Mouse (Mus musculus) small intestine, adult 2 months (tissue): Measurements from ENCODE around the gene Slain1. TPM values are rescaled to one million over a fixed set of nuclear protein-coding genes. Genes with fewer than 3 reads are reported as not detected.
A peak's percentile ranks its signal among the peaks of the same experiment; 100 is the strongest.

Experiments
- H3K27ac ChIP-seq: fragments of 200-500 bp; 2 replicates; pipeline ENCODE4 v1.5.1; 2012; ENCODE audit warnings: low read depth, low read length, control low read depth, inconsistent platforms; ENCODE audit not compliant: insufficient read depth
- H3K27me3 ChIP-seq: fragments of 200-500 bp; 2 replicates; pipeline ENCODE4 v1.6.1; 2012; ENCODE audit warnings: mild to moderate bottlenecking, moderate library complexity, low read length, inconsistent platforms; ENCODE audit not compliant: control insufficient read depth, insufficient read depth
- H3K36me3 ChIP-seq: fragments of 200-500 bp; 2 replicates; pipeline ENCODE4 v1.6.1; 2012; ENCODE audit warnings: mild to moderate bottlenecking, low read length, control low read depth, inconsistent platforms; ENCODE audit not compliant: control insufficient read depth, insufficient read depth
- H3K4me1 ChIP-seq: fragments of 200-500 bp; 2 replicates; pipeline ENCODE4 v1.6.1; 2012; ENCODE audit warnings: low read length, inconsistent platforms, mixed read lengths; ENCODE audit not compliant: control insufficient read depth, insufficient read depth, insufficient read length
- H3K4me3 ChIP-seq: fragments of 200-500 bp; 2 replicates; pipeline ENCODE4 v1.5.1; 2012; ENCODE audit warnings: low read depth, mild to moderate bottlenecking, control low read depth, inconsistent platforms, low read length, moderate library complexity
- CTCF ChIP-seq: fragments of 200-500 bp; IDR thresholded peaks from 2 replicates; pipeline ENCODE4 v1.5.1; 2012; ENCODE audit warnings: low read depth, mild to moderate bottlenecking, control low read depth, inconsistent platforms, low read length, moderate library complexity, mixed read lengths; ENCODE audit not compliant: insufficient replicate concordance, insufficient read length; ENCODE audit errors: extremely low read depth
- POLR2A ChIP-seq: fragments of 200-500 bp; IDR thresholded peaks from 2 replicates; pipeline ENCODE4 v1.6.1; 2012; ENCODE audit warnings: low read depth, mild to moderate bottlenecking, control low read depth, inconsistent platforms, low read length, moderate library complexity
- WGBS: fragments of 180-500 bp; shearing (Covaris S2); methylation state at CpG from one replicate; pipeline ENCODE4 v1.1.7; 2018; 5-methylcytosine and 5-hydroxymethylcytosine counted together
- polyA plus RNA-seq: library from polyadenylated mRNA; depleted of rRNA; stranded (reverse); fragments of >200 nt; gene quantifications from 2 replicates; pipeline ENCODE4 v1.2.3, GENCODE M21; 2012

Gene Slain1
- polyA plus RNA-seq, 1 experiment = 5.9 TPM

DNA sequence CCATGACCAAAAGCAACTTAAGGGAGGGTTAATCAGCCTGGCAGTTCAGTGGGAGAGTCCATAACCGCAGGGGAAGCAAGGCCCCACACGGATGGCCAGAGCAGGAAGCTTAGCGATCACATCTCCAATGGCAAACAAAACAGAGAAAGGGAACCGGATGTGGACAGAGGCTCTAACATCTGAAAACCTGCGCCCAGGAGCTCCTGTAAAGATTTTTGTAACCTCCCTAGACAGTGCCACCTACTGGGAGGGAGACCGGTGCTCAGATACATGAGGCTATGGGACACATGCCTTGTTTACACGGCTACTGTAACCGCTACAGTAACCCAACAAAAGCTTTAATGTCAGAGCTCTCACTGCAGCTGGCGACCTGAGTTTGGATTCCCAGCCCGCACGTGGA lies 59.2 kb downstream of the Slain1 start:
- 87% methylated on average over 11 of the region's 11 CpGs for WGBS
- TF ChIP-seq CTCF (no peak), POLR2A (no peak)
- no peaks in the 10 kb centered on the region for H3K36me3 ChIP-seq

DNA sequence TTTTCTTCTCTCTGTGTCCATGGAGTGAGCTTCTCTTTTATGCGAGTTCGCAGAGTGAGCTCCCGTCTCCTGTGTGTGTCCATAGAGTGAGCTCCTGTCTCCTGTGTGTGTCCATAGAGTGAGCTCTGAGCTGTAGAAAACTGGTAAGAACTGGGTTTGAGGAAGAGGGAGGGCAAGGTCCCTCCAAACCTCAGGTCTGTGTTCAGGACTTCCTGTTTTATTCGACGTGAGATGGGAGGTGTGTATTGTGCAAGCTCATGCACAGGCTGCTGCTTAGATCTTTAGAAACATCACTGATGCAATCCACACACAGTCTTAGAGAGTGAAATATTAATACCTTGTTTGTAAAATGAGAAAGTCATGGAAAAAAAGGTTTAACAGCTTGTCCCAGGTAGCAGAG lies 63.0 kb downstream of the Slain1 start:
- TF ChIP-seq POLR2A = no peak
- no peak for TF ChIP-seq CTCF
- H3K27me3 ChIP-seq = no peaks in the 10 kb centered on the region
- 64% methylated on average over 5 of the region's 5 CpGs for WGBS

More for the DNA sequence above, 59.2 kb downstream of the Slain1 start:
- H3K4me1 ChIP-seq = no peaks in the 10 kb centered on the region
- no peak overlapping the region for H3K27ac ChIP-seq
- no peaks in the 10 kb centered on the region for H3K27me3 ChIP-seq
- no peak overlapping the region for H3K4me3 ChIP-seq

DNA sequence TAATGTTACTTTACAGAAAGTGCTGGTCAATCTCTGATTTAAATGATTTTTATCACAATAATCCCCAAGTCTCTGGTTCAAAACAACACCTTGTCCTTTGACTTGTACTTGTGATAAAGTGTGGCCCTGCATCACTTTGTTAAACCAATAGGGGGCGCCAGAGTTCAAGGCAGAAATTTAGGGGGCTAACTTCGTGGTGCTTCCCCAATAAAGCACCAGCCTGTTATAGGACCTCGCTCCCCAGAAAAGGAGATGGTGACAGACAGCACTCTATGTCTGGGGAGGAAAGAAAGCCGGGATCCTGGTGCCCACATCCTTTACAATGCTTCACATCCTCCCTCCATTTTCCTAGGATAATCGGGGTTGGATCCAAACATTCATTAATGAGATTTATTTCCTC lies 67.5 kb downstream of the Slain1 start:
- WGBS = 41% methylated on average over 5 of the region's 5 CpGs
- TF ChIP-seq POLR2A (no peak), CTCF (peak; percentile 71; the same call in 1 of the 2 replicates)

More for the DNA sequence above, 63.0 kb downstream of the Slain1 start:
- H3K27ac ChIP-seq = no peak overlapping the region
- H3K4me1 ChIP-seq = no peaks in the 10 kb centered on the region
- no peaks in the 10 kb centered on the region for H3K36me3 ChIP-seq
- H3K4me3 ChIP-seq = no peak overlapping the region

DNA sequence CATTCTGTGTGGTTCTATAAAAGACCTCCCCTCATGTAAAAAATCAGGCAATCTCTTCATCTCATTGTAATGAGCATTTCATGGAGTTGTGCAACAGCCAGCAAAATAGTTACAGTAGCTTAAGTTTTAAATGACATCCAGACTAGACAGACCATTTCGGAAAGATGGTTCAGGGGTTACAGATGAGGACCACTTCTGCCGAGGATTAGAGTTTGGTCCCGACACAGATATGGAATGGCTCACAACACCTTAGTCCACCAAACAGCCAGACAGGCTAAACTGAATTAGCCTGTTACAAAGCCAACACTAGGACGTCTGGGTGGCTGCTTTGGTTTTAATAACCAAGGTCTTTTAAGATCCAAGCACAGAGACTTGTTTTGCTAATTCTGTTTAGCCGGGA lies 68.0 kb downstream of the Slain1 start:
- H3K27ac ChIP-seq = no peak overlapping the region
- H3K36me3 ChIP-seq = no peaks in the 10 kb centered on the region
- WGBS = 63% methylated on average over 5 of the region's 5 CpGs
- TF ChIP-seq CTCF (no peak), POLR2A (no peak)
- H3K4me1 ChIP-seq = peaks cover 2% of the 10 kb centered on the region; the same call in 1 of the 2 replicates
- H3K4me3 ChIP-seq = no peak overlapping the region
- no peaks in the 10 kb centered on the region for H3K27me3 ChIP-seq

More for the DNA sequence above, 67.5 kb downstream of the Slain1 start:
- H3K4me1 ChIP-seq = peaks cover 2% of the 10 kb centered on the region; the same call in 1 of the 2 replicates
- no peaks in the 10 kb centered on the region for H3K27me3 ChIP-seq
- no peak overlapping the region for H3K4me3 ChIP-seq
- H3K27ac ChIP-seq = no peak overlapping the region
- no peaks in the 10 kb centered on the region for H3K36me3 ChIP-seq

DNA sequence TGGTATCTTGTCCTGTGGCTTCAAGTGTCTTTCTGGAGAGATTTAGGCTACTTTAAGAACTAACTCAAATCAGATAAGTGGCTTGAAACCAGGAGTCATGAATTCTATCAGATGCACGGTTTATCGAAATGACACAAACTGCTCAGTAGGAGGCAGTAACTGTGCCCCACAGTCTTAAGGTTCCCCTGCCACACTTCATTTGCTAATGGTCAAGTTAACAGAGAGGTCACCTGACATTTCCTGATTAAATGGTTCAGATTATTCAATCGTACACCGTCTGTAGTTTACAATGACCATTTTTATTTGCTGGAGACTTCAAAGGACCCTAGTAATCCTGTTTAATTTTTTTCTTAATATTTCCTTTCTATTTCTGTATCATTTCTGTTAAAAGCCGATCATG lies 68.4 kb downstream of the Slain1 start:
- no peak for TF ChIP-seq CTCF
- no peak for TF ChIP-seq POLR2A
- H3K27ac ChIP-seq = no peak overlapping the region
- WGBS = 28% methylated on average over 5 of the region's 5 CpGs
- H3K27me3 ChIP-seq = no peaks in the 10 kb centered on the region
- H3K36me3 ChIP-seq = no peaks in the 10 kb centered on the region
- H3K4me1 ChIP-seq = peaks cover 2% of the 10 kb centered on the region; the same call in 1 of the 2 replicates
- H3K4me3 ChIP-seq = no peak overlapping the region

DNA sequence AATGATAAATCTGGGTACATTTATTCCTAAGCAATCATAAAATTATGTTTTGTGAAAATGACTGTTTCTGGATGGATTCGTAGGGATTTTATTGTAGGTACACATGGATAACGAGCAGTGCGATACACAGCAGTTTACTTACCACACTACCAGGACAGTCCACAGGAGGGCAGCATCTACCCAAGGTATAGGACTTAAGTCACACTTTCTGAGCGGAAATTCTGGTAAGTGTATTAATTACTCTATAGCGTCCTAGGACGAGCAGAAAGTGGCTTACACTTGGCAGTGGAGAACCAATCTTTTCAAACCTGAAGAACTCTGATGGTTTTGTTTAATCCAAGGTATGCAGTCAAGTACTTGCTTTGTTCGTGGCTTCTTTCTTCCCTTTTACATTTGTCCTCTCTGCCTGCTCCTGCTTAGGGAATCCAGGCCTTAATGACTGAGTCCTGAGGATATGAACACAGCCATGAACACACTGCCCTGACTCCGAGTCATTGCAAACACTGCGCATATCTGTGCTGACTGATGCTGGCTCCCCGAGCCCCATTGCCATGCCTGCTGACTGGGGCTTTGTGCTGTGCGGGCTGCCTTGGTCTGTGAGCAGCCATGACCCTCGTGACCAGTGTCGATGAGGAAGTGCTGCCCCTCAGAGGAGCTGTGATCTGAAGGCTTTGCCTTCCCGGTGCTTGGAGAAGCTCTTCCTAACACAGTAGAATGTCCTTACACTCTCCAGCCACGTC lies 69.0 kb downstream of the Slain1 start:
- no peaks in the 10 kb centered on the region for H3K27me3 ChIP-seq
- peak overlapping the region; percentile 54 for H3K4me3 ChIP-seq
- H3K27ac ChIP-seq = peak overlapping the region; percentile 72
- H3K36me3 ChIP-seq = no peaks in the 10 kb centered on the region
- TF ChIP-seq POLR2A = no peak
- TF ChIP-seq CTCF = no peak
- peaks cover 2% of the 10 kb centered on the region; the same call in 1 of the 2 replicates for H3K4me1 ChIP-seq
- 21% methylated on average over 15 of the region's 15 CpGs for WGBS

DNA sequence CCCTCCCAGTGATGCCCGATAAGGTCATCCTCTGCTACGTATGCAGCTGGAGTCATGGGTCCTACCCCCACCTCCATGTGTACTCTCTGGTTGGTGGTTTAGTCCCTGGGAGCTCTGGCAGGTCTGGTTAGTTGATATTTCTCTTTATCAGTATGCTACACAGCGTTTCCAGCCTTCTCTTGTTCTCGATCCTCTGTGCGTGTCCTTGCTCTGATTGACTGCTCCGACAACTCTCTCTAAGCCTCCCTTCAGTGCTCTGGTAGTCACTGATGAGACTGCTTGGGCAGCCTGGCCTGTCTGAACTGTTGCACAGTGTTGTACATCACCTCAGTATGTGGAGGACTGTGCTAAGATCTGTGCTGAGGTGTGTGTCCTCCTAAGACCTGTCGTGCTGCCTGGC lies 70.1 kb downstream of the Slain1 start:
- Histone ChIP-seq H3K4me1 (peaks cover 2% of the 10 kb centered on the region; the same call in 1 of the 2 replicates), H3K4me3 (no peak overlapping the region), H3K27ac (no peak overlapping the region), H3K27me3 (no peaks in the 10 kb centered on the region), H3K36me3 (no peaks in the 10 kb centered on the region)
- no peak for TF ChIP-seq POLR2A
- no peak for TF ChIP-seq CTCF
- WGBS = 91% methylated on average over 7 of the region's 7 CpGs
